Mouse (Mus musculus): ENCODE data around the gene F830045P16Rik.

GRCm38 (mm10) chr2:129518526-129518925, 17.9 kb downstream of the F830045P16Rik start:
- TF ChIP-seq ZNF384 (IDR thresholded peaks at IDR 0.05; ENCODE audit: low read depth, low read length) (no peak), MAFK (IDR thresholded peaks at IDR 0.05; ENCODE audit: insufficient read depth, low read depth, low read length) (no peak)
